Mouse (Mus musculus) thymus, adult 2 months (tissue): ENCODE data around the gene Cers2. TPM values are rescaled to one million over a fixed set of nuclear protein-coding genes. Genes with fewer than 3 reads are reported as not detected.

Source experiments
- DNase-seq: peaks from one replicate; pipeline ENCODE4 v3.0.0; 2021
- H3K27ac ChIP-seq: fragments of 200-500 bp; 2 replicates; pipeline ENCODE4 v1.5.1; 2012; ENCODE audit warnings: low read length, control low read depth; ENCODE audit not compliant: control insufficient read depth, insufficient read depth
- H3K27me3 ChIP-seq: fragments of 200-500 bp; 2 replicates; pipeline ENCODE4 v1.6.1; 2012; ENCODE audit warnings: mild to moderate bottlenecking, low read length, moderate library complexity, mixed read lengths; ENCODE audit not compliant: control insufficient read depth, insufficient read depth
- H3K36me3 ChIP-seq: fragments of 200-500 bp; 2 replicates; pipeline ENCODE4 v1.6.1; 2012; ENCODE audit warnings: mild to moderate bottlenecking, low read length, moderate library complexity; ENCODE audit not compliant: control insufficient read depth, insufficient read depth
- H3K4me1 ChIP-seq: fragments of 200-500 bp; replicated peaks from 2 replicates; pipeline ENCODE4 v1.6.1; 2012; ENCODE audit warnings: low read length; ENCODE audit not compliant: control insufficient read depth, insufficient read depth
- H3K4me3 ChIP-seq: fragments of 200-500 bp; 2 replicates; pipeline ENCODE4 v1.5.1; 2012; ENCODE audit warnings: mild to moderate bottlenecking, low read length, control low read depth, moderate library complexity; ENCODE audit not compliant: control insufficient read depth, insufficient read depth
- CTCF ChIP-seq: fragments of 200-500 bp; IDR thresholded peaks from 2 replicates; pipeline ENCODE4 v1.5.1; 2012; ENCODE audit warnings: mild to moderate bottlenecking, control low read depth, low read length, moderate library complexity, borderline replicate concordance; ENCODE audit not compliant: control insufficient read depth, poor library complexity, insufficient read depth; ENCODE audit errors: extremely low read depth
- POLR2A ChIP-seq: fragments of 200-500 bp; IDR thresholded peaks from 2 replicates; pipeline ENCODE4 v1.6.1; 2012; ENCODE audit warnings: mild to moderate bottlenecking, low read length, control low read depth, moderate library complexity; ENCODE audit not compliant: control insufficient read depth, poor library complexity, insufficient read depth; ENCODE audit errors: extremely low read depth
- WGBS: fragments of 180-500 bp; shearing (Covaris S2); methylation state at CpG from one replicate; pipeline ENCODE4 v1.1.7; 2018; 5-methylcytosine and 5-hydroxymethylcytosine counted together
- polyA plus RNA-seq: library from polyadenylated mRNA; depleted of rRNA; stranded (reverse); fragments of >200 nt; gene quantifications from 2 replicates; pipeline ENCODE4 v1.2.3, GENCODE M21; 2012

Gene Cers2
- polyA plus RNA-seq, 1 experiment = 129 TPM

DNA sequence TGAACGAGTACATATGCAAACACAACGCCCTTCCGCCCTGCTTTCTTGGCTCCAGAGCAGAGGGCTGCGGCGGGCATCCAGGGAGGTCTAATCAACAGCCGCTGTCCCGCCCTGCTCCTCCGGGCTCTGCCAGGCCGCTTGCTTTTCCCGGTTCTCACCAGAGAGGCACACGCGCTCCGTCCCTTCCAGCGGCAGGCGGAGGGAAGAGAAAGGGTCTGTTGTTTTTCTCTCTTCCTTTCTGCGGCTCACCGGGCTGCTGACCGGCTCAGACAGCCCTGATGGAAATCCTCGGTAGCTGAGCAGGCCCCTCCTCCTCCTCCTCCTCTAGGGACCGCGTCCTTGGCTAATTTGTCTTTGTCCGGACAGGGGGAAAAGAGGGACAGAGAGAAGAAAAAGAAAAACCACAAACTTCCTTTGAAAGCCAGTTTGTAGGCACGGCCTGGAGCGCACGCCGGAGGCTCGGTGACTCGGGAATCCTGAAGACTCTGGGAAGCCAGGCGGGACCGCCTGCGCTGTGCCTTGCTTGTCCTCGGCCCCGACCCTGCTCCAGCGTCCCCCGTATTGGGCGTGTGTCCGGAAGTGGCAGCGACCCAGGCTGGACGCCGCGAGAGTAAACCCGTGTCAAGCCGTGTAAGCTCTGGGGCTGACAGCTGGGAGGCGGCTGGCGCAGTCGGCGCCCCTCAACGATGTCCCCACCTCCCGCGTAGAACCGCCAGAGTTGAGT is 31.6 kb upstream of the Cers2 start:
- WGBS = under 1% methylated on average over 51 of the region's 51 CpGs

GRCm38 (mm10) chr3:95283589-95283941 is 31.0 kb upstream of the Cers2 start:
- H3K36me3 ChIP-seq = peaks cover 5% of the 10 kb centered on the region; the same call in 1 of the 2 replicates
- peak overlapping the region; percentile 77 for H3K4me3 ChIP-seq
- no peaks in the 10 kb centered on the region for H3K27me3 ChIP-seq
- DNase-seq = no peak
- H3K4me1 ChIP-seq = peaks cover 16% of the 10 kb centered on the region
- peak overlapping the region; percentile 93; the same call in 1 of the 2 replicates for H3K27ac ChIP-seq
- no peak for TF ChIP-seq CTCF
- TF ChIP-seq POLR2A = no peak
- 4% methylated on average over 7 of the region's 7 CpGs for WGBS

More for the DNA sequence above, 31.6 kb upstream of the Cers2 start:
- DNase-seq = peak; percentile 56
- Histone ChIP-seq H3K27ac (peak overlapping the region; percentile 93), H3K36me3 (peaks cover 1% of the 10 kb centered on the region; the same call in 1 of the 2 replicates), H3K27me3 (no peaks in the 10 kb centered on the region), H3K4me1 (peaks cover 16% of the 10 kb centered on the region), H3K4me3 (peak overlapping the region; percentile 77)
- TF ChIP-seq POLR2A (peak; percentile 42; the same call in 1 of the 2 replicates), CTCF (peak; percentile 20; the same call in 1 of the 2 replicates)

- H3K4me3 ChIP-seq = no peak overlapping the region
- 57% methylated on average over 1 of the region's 1 CpGs for WGBS
- peaks cover 5% of the 10 kb centered on the region; the same call in 1 of the 2 replicates for H3K36me3 ChIP-seq
- no peak overlapping the region for H3K27ac ChIP-seq
- DNase-seq = no peak
- H3K4me1 ChIP-seq = peaks cover 16% of the 10 kb centered on the region
- TF ChIP-seq CTCF = no peak
- no peak for TF ChIP-seq POLR2A
- no peaks in the 10 kb centered on the region for H3K27me3 ChIP-seq
Observed at GRCm38 (mm10) chr3:95284062-95284461, 30.5 kb upstream of the Cers2 start.

DNA sequence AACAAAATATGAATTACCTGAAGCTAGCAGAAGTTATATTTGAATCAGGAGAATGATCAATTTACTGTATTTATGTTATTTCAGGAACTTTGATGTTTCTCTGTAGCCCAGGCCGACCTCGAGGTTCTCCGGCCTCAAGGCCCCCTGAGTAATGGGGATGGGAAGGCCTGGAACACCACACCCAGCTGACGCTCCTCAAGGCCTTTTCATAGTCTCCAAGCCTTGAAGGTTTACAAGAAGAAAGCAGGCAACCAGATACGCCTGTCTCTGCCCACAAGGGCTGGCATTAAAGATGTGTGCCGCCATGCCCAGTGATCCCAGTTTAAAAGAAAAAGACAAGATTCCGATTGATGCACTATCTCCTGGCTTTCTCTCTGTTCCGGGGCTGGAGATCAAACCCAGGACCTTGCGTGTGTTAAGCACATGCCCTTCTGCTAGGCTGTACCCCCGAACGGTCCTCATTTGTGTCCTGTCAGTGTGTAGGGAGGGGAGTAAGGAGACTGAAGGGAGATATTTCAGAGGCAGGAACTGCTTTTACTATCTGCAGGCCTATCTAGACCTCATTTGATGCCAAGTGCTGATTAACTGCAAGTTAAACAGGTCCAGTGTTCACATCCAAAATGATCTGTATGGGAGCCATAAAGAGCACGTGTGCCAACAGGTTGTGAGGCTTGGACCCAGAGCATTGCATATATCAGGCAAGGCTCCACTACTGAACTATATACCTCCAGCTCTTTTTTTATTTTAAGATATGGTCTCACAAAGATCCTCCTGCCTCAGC is 29.9 kb upstream of the Cers2 start:
- no peak for TF ChIP-seq CTCF
- TF ChIP-seq POLR2A = no peak
- H3K4me3 ChIP-seq = no peak overlapping the region
- H3K27me3 ChIP-seq = no peaks in the 10 kb centered on the region
- peaks cover 16% of the 10 kb centered on the region for H3K4me1 ChIP-seq
- H3K27ac ChIP-seq = no peak overlapping the region
- WGBS = 94% methylated on average over 12 of the region's 12 CpGs
- H3K36me3 ChIP-seq = peaks cover 5% of the 10 kb centered on the region; the same call in 1 of the 2 replicates
- no peak for DNase-seq

GRCm38 (mm10) chr3:95285390-95285789 is 29.2 kb upstream of the Cers2 start:
- peaks cover 5% of the 10 kb centered on the region; the same call in 1 of the 2 replicates for H3K36me3 ChIP-seq
- WGBS = 97% methylated on average over 5 of the region's 5 CpGs
- TF ChIP-seq CTCF (no peak), POLR2A (no peak)
- no peak overlapping the region for H3K27ac ChIP-seq
- no peak for DNase-seq
- H3K4me1 ChIP-seq = peaks cover 16% of the 10 kb centered on the region
- H3K27me3 ChIP-seq = no peaks in the 10 kb centered on the region
- no peak overlapping the region for H3K4me3 ChIP-seq

- H3K4me3 ChIP-seq = no peak overlapping the region
- no peak overlapping the region for H3K27ac ChIP-seq
- no peak for DNase-seq
- no peaks in the 10 kb centered on the region for H3K27me3 ChIP-seq
- no peak for TF ChIP-seq CTCF
- no peak for TF ChIP-seq POLR2A
- WGBS = 94% methylated on average over 5 of the region's 5 CpGs
- peaks cover 17% of the 10 kb centered on the region for H3K4me1 ChIP-seq
- peaks cover 5% of the 10 kb centered on the region; the same call in 1 of the 2 replicates for H3K36me3 ChIP-seq
Observed at GRCm38 (mm10) chr3:95286011-95286410, 28.6 kb upstream of the Cers2 start.
